Mouse (Mus musculus) brain, embryonic 14.5 days (tissue): Measurements from ENCODE around the gene Fam71a. TPM values are rescaled to one million over a fixed set of nuclear protein-coding genes. Genes with fewer than 3 reads are reported as not detected.

Experiments used
- DNase-seq: peaks from one replicate; pipeline ENCODE4 v3.0.0-alpha.2; 2011; ENCODE audit warnings: low read depth
- CTCF ChIP-seq: fragments of 200-500 bp; IDR thresholded peaks from 2 replicates; pipeline ENCODE4 v1.5.1; 2012; ENCODE audit warnings: inconsistent platforms, mild to moderate bottlenecking, moderate library complexity, borderline replicate concordance; ENCODE audit not compliant: insufficient read depth, insufficient read length; ENCODE audit errors: extremely low read depth
- POLR2A ChIP-seq: fragments of 200-500 bp; IDR thresholded peaks from 2 replicates; pipeline ENCODE4 v1.6.1; 2012; ENCODE audit warnings: mild to moderate bottlenecking, inconsistent platforms, borderline replicate concordance; ENCODE audit not compliant: poor library complexity, insufficient read depth, insufficient read length, severe bottlenecking; ENCODE audit errors: extremely low read depth
- polyA plus RNA-seq: library from polyadenylated mRNA; depleted of rRNA; stranded (reverse); fragments of >200 nt; gene quantifications from 2 replicates; pipeline ENCODE4 v1.2.3, GENCODE M21; 2012; rRNA removed

Gene Fam71a
- polyA plus RNA-seq, 1 experiment = not detected

- no peak for DNase-seq
- TF ChIP-seq POLR2A = no peak
- TF ChIP-seq CTCF = no peak
Measured at GRCm38 (mm10) chr1:191138436-191138835, 26.2 kb downstream of the Fam71a start.

GRCm38 (mm10) chr1:191135406-191135805, 29.2 kb downstream of the Fam71a start:
- TF ChIP-seq CTCF (no peak), POLR2A (no peak)
- DNase-seq = no peak

- DNase-seq = no peak
- TF ChIP-seq CTCF = no peak
- TF ChIP-seq POLR2A = no peak
Measured at GRCm38 (mm10) chr1:191132934-191133333, 31.7 kb downstream of the Fam71a start.

GRCm38 (mm10) chr1:191132240-191132639, 32.4 kb downstream of the Fam71a start:
- TF ChIP-seq CTCF = no peak
- no peak for TF ChIP-seq POLR2A
- peak; percentile 16 for DNase-seq

- DNase-seq = no peak
- TF ChIP-seq CTCF (no peak), POLR2A (no peak)
Measured at GRCm38 (mm10) chr1:191131692-191132091, 32.9 kb downstream of the Fam71a start.

- DNase-seq = peak; percentile 52
- TF ChIP-seq CTCF (peak; percentile 79), POLR2A (no peak)
Measured at GRCm38 (mm10) chr1:191125811-191126638, 38.6 kb downstream of the Fam71a start.

- TF ChIP-seq POLR2A = no peak
- TF ChIP-seq CTCF = no peak
- no peak for DNase-seq
Measured at GRCm38 (mm10) chr1:191124288-191124687, 40.3 kb downstream of the Fam71a start.

- no peak for DNase-seq
- TF ChIP-seq POLR2A (no peak), CTCF (no peak)
Measured at GRCm38 (mm10) chr1:191123696-191124095, 40.9 kb downstream of the Fam71a start.

- no peak for TF ChIP-seq POLR2A
- TF ChIP-seq CTCF = no peak
- DNase-seq = no peak
Measured at GRCm38 (mm10) chr1:191122744-191123143, 41.9 kb downstream of the Fam71a start.

- TF ChIP-seq CTCF (no peak), POLR2A (no peak)
- DNase-seq = no peak
Measured at GRCm38 (mm10) chr1:191115514-191116238, 48.9 kb downstream of the Fam71a start.

- DNase-seq = no peak
- no peak for TF ChIP-seq CTCF
- TF ChIP-seq POLR2A = no peak
Measured at GRCm38 (mm10) chr1:191114868-191115267, 49.7 kb downstream of the Fam71a start.

Other genes starting within 250 kb of the Fam71a start
- 51.8 and 63.2 TPM in 2 replicates for gene Angel2, start 239.7 kb downstream of the Fam71a start, polyA plus RNA-seq
- gene Vash2, start 185.5 kb downstream of the Fam71a start, polyA plus RNA-seq = 48.1 and 66.0 TPM in 2 replicates
- 24.6 and 25.0 TPM in 2 replicates for gene Flvcr1, start 138.7 kb downstream of the Fam71a start, polyA plus RNA-seq
- gene Spata45, start 128.2 kb downstream of the Fam71a start, polyA plus RNA-seq = not detected in 2 replicates
- gene Tatdn3, start 101.9 kb downstream of the Fam71a start, polyA plus RNA-seq = 23.8 and 25.3 TPM in 2 replicates
- gene Nsl1, start 101.8 kb downstream of the Fam71a start, polyA plus RNA-seq = 6.0 and 7.8 TPM in 2 replicates
- gene Batf3, start 67.0 kb downstream of the Fam71a start, polyA plus RNA-seq = 1.6 and 2.2 TPM in 2 replicates
- gene Atf3, start 53.2 kb upstream of the Fam71a start, polyA plus RNA-seq = 1.0 and 1.5 TPM in 2 replicates
- 118 and 133 TPM in 2 replicates for gene Nenf, start 153.4 kb upstream of the Fam71a start, polyA plus RNA-seq
- 30.7 and 35.6 TPM in 2 replicates for gene Tmem206, start 161.1 kb upstream of the Fam71a start, polyA plus RNA-seq
- 15.9 and 16.8 TPM in 2 replicates for gene Ppp2r5a, start 238.5 kb upstream of the Fam71a start, polyA plus RNA-seq